Mouse (Mus musculus): Measurements from ENCODE around the gene Bag1.
A peak's percentile ranks its signal among the peaks of the same experiment; 100 is the strongest.
"Not testable (repeated sequence)": the region's sequence is repeated elsewhere in the genome, so short reads cannot be mapped to it uniquely, and the experiment has no call there.

Gene Bag1

DNA sequence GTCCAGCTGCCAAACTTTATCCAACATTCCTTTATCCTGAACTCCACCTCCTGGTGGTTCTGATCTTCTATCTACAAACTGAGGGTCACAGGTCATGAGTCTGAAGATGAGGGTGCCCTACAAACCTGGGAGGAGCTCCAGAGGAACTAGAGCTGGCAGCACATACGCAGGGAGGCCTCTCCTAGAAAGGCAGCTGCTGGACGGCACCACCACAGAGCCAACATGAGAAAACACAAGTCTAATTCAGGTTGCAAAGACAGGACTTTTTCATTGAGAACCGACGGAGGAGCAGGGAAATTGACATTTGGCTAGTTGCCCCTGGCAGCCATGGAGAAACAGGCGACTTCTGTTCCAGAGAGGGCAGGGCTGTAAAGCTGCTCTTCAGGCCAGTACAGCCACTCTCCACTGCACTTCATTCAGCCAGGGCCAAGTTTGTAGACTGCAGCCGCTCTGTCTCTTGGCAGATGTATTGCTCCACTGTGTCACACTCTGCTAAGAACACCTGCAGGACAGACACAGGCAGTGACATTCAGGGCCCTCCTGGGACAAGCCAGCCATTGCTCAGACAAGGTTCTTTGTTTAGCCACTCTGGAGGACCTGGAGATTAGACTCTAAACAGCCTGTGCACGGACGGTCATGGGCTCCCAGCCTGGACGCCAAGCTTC is 11.8 kb downstream of the Bag1 start:
- DNase-seq (ENCODE audit: low spot score) = no peak

GRCm38 (mm10) chr4:40934369-40934768 is 13.7 kb downstream of the Bag1 start:
- not testable (repeated sequence) for DNase-seq (ENCODE audit: low spot score)

GRCm38 (mm10) chr4:40933694-40934093 is 14.4 kb downstream of the Bag1 start:
- no peak for DNase-seq (ENCODE audit: low spot score)

GRCm38 (mm10) chr4:40929046-40929445 is 19.0 kb downstream of the Bag1 start:
- DNase-seq (ENCODE audit: low spot score) = no peak

- DNase-seq (ENCODE audit: low spot score) = no peak
Measured at GRCm38 (mm10) chr4:40925568-40925967, 22.5 kb downstream of the Bag1 start.

DNA sequence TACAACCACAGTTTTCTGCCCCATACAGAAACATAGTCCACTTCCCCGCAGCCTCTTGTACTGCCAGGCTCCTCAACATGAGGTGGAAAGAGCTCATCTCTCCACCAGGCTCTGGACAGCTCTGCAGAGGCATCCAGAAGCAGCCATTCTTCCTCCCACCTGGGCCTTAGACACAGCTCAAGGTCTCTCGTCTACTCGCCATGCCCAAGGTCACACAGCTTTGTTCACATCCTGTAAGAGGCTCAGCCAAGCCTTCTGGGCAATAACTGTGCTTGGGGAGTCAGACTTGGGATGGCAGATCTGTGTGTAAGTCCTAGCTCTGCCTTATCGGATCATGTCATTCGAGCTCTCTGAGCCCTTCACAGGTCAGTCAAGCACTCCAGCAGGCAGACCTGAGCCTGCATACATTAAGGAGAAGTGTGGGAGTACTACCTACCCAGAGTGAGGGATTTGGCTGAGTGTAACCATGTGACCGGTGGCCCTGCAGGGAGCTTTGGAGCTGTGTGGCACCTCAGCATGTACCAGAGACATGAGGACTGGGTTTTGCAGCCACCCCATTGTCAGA is 24.9 kb downstream of the Bag1 start:
- no peak for DNase-seq (ENCODE audit: low spot score)

DNA sequence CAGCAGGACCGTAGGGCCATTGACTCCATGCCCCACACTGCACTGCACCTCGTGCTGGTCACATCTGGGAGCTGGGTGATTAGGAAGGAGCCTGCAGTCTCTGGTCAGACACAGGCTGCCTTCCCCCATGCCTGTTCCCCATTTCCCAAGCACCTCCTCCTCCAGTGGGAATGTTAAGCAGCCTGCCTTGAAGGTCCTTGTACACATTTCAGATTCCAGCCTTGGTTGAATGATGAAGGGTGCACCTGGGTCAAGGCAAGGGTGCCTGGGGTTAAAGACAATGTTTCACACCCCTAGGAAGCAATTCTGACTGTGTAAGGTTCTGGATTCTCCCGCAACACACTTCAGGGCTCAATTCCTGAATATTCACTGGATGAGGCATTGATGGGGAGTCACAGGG is 26.8 kb downstream of the Bag1 start:
- no peak for DNase-seq (ENCODE audit: low spot score)

- DNase-seq (ENCODE audit: low spot score) = no peak
Measured at GRCm38 (mm10) chr4:40920576-40920975, 27.5 kb downstream of the Bag1 start.

DNA sequence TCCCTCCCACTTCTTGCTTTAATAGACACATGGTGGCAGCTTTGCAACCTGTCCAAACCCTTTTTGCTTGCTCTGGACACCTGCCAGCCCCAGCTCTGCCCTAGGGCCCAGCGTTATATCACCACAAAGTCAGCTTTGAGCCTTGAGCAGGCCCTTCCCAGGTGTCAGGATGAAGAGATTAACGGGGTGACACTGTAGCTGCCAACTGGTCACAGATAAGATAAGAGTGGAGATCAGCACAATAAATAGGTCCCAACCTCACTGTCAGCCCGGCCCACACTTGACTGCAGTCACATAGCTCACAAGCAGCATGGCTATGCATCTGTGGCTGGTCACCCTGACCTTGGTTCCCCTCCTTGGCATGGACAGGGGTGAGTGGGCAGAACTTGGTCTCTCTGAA is 28.3 kb downstream of the Bag1 start, which contains the start of gene Spink4:
TSS of gene Spink4 (plus strand) at position 268 of the 400 bp plus-strand sequence.
- DNase-seq (ENCODE audit: low spot score) = no peak

DNA sequence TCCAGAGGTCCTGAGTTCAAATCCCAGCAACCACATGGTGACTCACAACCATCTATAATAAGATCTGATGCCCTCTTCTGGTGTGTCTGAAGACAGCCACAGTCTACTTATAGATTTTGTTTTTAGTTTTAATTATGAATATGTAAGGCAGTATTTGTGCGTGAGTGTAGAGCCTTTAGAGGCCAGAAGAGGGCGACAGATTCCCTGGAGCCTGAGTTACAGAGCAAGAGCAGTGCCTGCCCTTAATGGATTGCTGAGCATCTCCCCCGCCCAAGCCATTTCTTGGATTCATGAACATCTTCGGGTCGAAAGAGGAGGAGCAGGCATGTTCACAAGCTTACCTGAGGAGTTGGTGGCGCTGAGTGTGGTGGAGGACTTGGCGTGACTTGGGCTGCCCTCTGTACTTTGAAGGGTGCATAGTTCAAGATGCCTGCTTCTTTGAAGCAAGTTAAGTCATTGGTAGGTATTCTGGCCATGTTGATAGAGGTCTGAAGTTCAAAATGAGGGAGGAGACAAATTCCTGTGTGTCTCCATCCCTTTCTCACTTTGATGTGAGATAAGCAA is 31.4 kb downstream of the Bag1 start:
- no peak for DNase-seq (ENCODE audit: low spot score)

DNA sequence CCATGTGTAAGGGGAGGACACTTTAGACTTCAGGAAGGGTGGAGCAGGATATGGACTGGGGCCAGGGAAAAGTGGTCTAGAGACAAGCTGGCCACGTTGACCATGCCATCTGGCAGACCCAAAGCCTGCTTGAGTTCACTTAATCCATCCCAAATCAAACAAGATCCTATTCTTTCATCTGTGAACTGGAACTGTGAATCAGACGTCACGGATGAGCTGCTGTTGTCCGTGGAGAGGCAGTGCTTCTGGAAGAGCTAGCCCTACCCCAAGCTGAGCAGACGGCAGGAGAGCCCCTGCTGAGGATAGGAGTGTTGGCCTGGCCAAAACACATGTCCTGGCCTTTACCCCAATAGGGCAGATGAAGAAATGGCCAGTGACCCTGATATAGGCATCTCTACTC is 32.1 kb downstream of the Bag1 start:
- DNase-seq (ENCODE audit: low spot score) = no peak

GRCm38 (mm10) chr4:40914287-40914867 is 33.7 kb downstream of the Bag1 start:
- DNase-seq (ENCODE audit: low spot score) = no peak

DNA sequence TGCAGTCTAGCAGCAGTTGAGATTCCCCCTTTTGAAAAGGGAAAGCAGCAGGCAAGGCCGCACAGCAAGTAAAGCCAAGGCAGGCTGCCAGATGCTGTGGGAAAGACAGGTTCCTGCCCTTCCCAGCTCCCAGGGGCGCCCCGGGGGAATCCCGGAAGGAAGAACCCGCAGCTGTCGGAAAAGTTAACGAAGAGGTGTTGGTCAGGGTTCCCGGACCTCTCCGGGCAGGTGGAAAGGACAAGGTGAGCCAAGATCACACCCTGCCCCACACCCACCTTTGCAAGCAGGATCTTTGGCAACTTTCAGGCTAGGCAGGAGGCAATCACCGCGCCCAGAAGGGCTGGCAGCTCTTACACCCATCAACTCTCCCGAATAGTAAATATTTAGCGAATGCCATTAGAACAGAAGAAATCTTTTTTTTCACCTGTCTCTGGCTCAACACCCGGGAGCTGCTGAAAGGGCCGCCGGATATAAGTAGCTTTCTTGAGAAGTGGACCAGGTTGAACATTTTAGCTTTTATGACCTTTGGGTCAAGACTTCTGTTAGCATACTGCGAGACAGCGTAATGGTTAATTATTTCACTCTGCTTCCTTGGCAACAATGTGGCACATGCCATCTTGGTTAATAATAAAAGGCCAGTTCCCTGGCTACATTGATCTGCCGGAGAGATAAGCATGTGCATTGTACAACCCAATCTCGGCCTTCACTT is 39.7 kb downstream of the Bag1 start:
- DNase-seq (ENCODE audit: low spot score) = peak; percentile 44

GRCm38 (mm10) chr4:40906298-40906697 is 41.8 kb downstream of the Bag1 start:
- no peak for DNase-seq (ENCODE audit: low spot score)

GRCm38 (mm10) chr4:40900612-40901011 is 47.5 kb downstream of the Bag1 start:
- DNase-seq (ENCODE audit: low spot score) = no peak

GRCm38 (mm10) chr4:40900071-40900470 is 48.0 kb downstream of the Bag1 start:
- DNase-seq (ENCODE audit: low spot score) = no peak

- no peak for DNase-seq (ENCODE audit: low spot score)
Measured at GRCm38 (mm10) chr4:40899264-40899663, 48.8 kb downstream of the Bag1 start.

GRCm38 (mm10) chr4:40898476-40899044 is 49.5 kb downstream of the Bag1 start:
- no peak for DNase-seq (ENCODE audit: low spot score)

- DNase-seq (ENCODE audit: low spot score) = no peak
Measured at GRCm38 (mm10) chr4:40895646-40896045, 52.4 kb downstream of the Bag1 start.

DNA sequence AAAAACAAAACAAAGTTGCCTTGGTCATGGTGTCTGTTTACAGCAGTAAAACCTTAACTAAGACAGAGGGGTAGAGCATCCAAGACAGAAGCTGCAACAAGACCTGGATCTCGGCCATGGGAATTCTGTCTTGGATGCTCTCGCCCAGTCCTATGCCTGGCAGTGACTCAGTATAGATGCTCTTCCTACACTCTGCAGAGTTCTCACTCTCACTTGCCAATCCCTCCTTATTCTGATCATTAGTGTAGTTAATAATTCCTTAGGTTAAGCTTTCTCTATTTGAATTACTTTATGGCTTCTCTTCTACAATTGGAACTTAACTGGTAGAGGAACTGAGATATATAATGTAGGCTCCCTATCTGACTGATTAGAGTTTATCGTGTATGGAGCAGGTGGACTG is 53.0 kb downstream of the Bag1 start:
- DNase-seq (ENCODE audit: low spot score) = no peak

GRCm38 (mm10) chr4:40891206-40891605 is 56.9 kb downstream of the Bag1 start:
- no peak for DNase-seq (ENCODE audit: low spot score)

- no peak for DNase-seq (ENCODE audit: low spot score)
Measured at GRCm38 (mm10) chr4:40889983-40890382, 58.1 kb downstream of the Bag1 start.
